In genomic region chr3:95881979-95882815, GRCm38 (mm10) we compare ENCODE assay signal across 8 mouse cellular contexts. TPM values are rescaled to one million over a fixed set of nuclear protein-coding genes. Genes with fewer than 3 reads are reported as not detected.
DNase-seq lines count a peak whose midpoint lies in the region; ATAC-seq lines count a peak whose summit lies in the region.

Gene Ciart, minus strand, starts transcription at chr3:95882251.

- peak within 1 kb of the TSS; percentile 63 for H3K4me3 ChIP-seq in erythroblast, embryonic 14.5 days (replicated peaks)
- peak within 1 kb of the TSS; percentile 58 for H3K4me3 ChIP-seq in heart, embryonic 11.5 days (ENCODE audit: low read depth, low read length)
- H3K4me3 ChIP-seq in kidney, embryonic 16.5 days (ENCODE audit: low read length), result peak within 1 kb of the TSS; percentile 52

- peak within 1 kb of the TSS; percentile 65 for H3K9ac ChIP-seq in heart, embryonic 11.5 days (ENCODE audit: low read depth, low read length)
- H3K9ac ChIP-seq in kidney, embryonic 16.5 days (replicated peaks; ENCODE audit: low read length), result peak within 1 kb of the TSS; percentile 31

- WGBS in heart, embryonic 11.5 days (ENCODE audit: insufficient replicate concordance), result under 1% methylated on average over 65 of the region's 66 CpGs
- 0% methylated on average over 65 of the region's 66 CpGs for WGBS in kidney, embryonic 16.5 days

- peak within 1 kb of the TSS; percentile 41; the same call in 1 of the 2 replicates for H3K27ac ChIP-seq in heart, embryonic 11.5 days (ENCODE audit: low read depth, low read length)
- no peak within 1 kb of the TSS for H3K27ac ChIP-seq in kidney, embryonic 16.5 days (ENCODE audit: low read length)

- ATAC-seq in heart, embryonic 11.5 days (replicated peaks; ENCODE audit: insufficient number of reproducible peaks, low FRiP score, low TSS enrichment), result peak; percentile 97
- peak; percentile 99 for ATAC-seq in kidney, embryonic 16.5 days (ENCODE audit: low FRiP score, low TSS enrichment)

- peak within 1 kb of the TSS; percentile 77 for H3K4me2 ChIP-seq in heart, embryonic 11.5 days
- H3K4me2 ChIP-seq in kidney, embryonic 16.5 days (replicated peaks; ENCODE audit: low read depth, low read length), result peak within 1 kb of the TSS; percentile 92

- peak; percentile 97 for DNase-seq in CD4-positive helper T cell, adult 2 months (ENCODE audit: low read depth, low spot score)
- peak; percentile 97 for DNase-seq in brain, embryonic 18.5 days (ENCODE audit: low read depth, low spot score)
- DNase-seq in liver, result peak; percentile 90
- DNase-seq in monocyte, adult 2 months (ENCODE audit: low read depth in 1 of 2, low spot score in 2 of 2), result peak; percentile 81 to 83
- DNase-seq in spleen, postnatal 14 days (ENCODE audit: low spot score in 2 of 2), result peak; percentile 66 to 70

- peaks cover 52% of the 10 kb centered on the region for H3K27me3 ChIP-seq in erythroblast, embryonic 14.5 days (ENCODE audit: control insufficient read depth)
- H3K27me3 ChIP-seq in heart, embryonic 11.5 days (ENCODE audit: control insufficient read depth, insufficient read depth, low read length), result no peaks in the 10 kb centered on the region
- H3K27me3 ChIP-seq in kidney, embryonic 16.5 days (ENCODE audit: insufficient read depth, low read length), result no peaks in the 10 kb centered on the region

- H3K9me3 ChIP-seq in erythroblast, embryonic 14.5 days (ENCODE audit: control insufficient read depth, low read length), result peaks cover 9% of the 10 kb centered on the region
- H3K9me3 ChIP-seq in heart, embryonic 11.5 days (replicated peaks; ENCODE audit: control insufficient read depth, low read length), result no peaks in the 10 kb centered on the region
- H3K9me3 ChIP-seq in kidney, embryonic 16.5 days (ENCODE audit: low read length), result no peaks in the 10 kb centered on the region

- peaks cover 17% of the 10 kb centered on the region for H3K4me1 ChIP-seq in erythroblast, embryonic 14.5 days (ENCODE audit: control insufficient read depth)
- peaks cover 6% of the 10 kb centered on the region; the same call in 1 of the 2 replicates for H3K4me1 ChIP-seq in heart, embryonic 11.5 days (ENCODE audit: control insufficient read depth, insufficient read depth, low read length)
- H3K4me1 ChIP-seq in kidney, embryonic 16.5 days (ENCODE audit: insufficient read depth, low read length), result peaks cover 9% of the 10 kb centered on the region; the same call in 1 of the 2 replicates

- no peaks in the 10 kb centered on the region; the same call in 1 of the 2 replicates for H3K36me3 ChIP-seq in erythroblast, embryonic 14.5 days (ENCODE audit: control insufficient read depth)
- no peaks in the 10 kb centered on the region for H3K36me3 ChIP-seq in heart, embryonic 11.5 days (ENCODE audit: control insufficient read depth, insufficient read depth, low read length)
- no peaks in the 10 kb centered on the region for H3K36me3 ChIP-seq in kidney, embryonic 16.5 days (ENCODE audit: insufficient read depth, low read length)

RNA-seq across cellular contexts. Expression of gene Ciart, which starts in this region (rescaled TPM):
- 0.05 and 0.33 TPM in 2 replicates for polyA plus RNA-seq in erythroblast, embryonic 14.5 days (2012)
- 5.9 and 7.1 TPM in 2 replicates for polyA plus RNA-seq in heart, embryonic 11.5 days (2014; fragmentation: Nextera tagmentation; extraction: Ambion mirVana)
- polyA plus RNA-seq in kidney, embryonic 16.5 days (2015; fragmentation: Nextera tagmentation; extraction: Ambion mirVana), result 5.8 and 6.0 TPM in 2 replicates
